Mouse (Mus musculus): ENCODE results near the gene Ubtd1. TPM values are rescaled to one million over a fixed set of nuclear protein-coding genes. Genes with fewer than 3 reads are reported as not detected.

Gene Ubtd1
- 1 to 10 TPM; 3.7 to 4.1 TPM for polyA plus RNA-seq (2017; shearing (Covaris generic))

- ATAC-seq: peak; percentile 7
Observed at GRCm38 (mm10) chr19:41981595-41981927, at the start of gene Ubtd1. TSS of gene Ubtd1 (plus strand) at chr19:41981763.

GRCm38 (mm10) chr19:41932686-41933085, 48.9 kb upstream of the Ubtd1 start:
- ATAC-seq: peak; percentile 40

GRCm38 (mm10) chr19:41933179-41934086, 48.1 kb upstream of the Ubtd1 start, which contains the start of the genes Exosc1 and Zdhhc16:
TSS of gene Exosc1 (minus strand) at chr19:41933423.
TSS of gene Zdhhc16 (plus strand) at chr19:41933480.
- peak; percentile 98 for ATAC-seq

GRCm38 (mm10) chr19:41934124-41934523, 47.4 kb upstream of the Ubtd1 start:
- ATAC-seq: no peak

GRCm38 (mm10) chr19:41935921-41936320, 45.6 kb upstream of the Ubtd1 start:
- ATAC-seq: no peak

GRCm38 (mm10) chr19:41938539-41938938, 43.0 kb upstream of the Ubtd1 start:
- no peak for ATAC-seq

GRCm38 (mm10) chr19:41943841-41944240, 37.7 kb upstream of the Ubtd1 start:
- ATAC-seq: no peak

- no peak for ATAC-seq
Observed at GRCm38 (mm10) chr19:41952287-41952686, 29.3 kb upstream of the Ubtd1 start.

GRCm38 (mm10) chr19:41953574-41953973, 28.0 kb upstream of the Ubtd1 start:
- no peak for ATAC-seq

- peak; percentile 74 for ATAC-seq
Observed at GRCm38 (mm10) chr19:41969618-41970017, 11.9 kb upstream of the Ubtd1 start.

- no peak for ATAC-seq
Observed at GRCm38 (mm10) chr19:41973891-41974794, 7.4 kb upstream of the Ubtd1 start.

GRCm38 (mm10) chr19:41980422-41980818, 1.1 kb upstream of the Ubtd1 start:
- peak; percentile 11 for ATAC-seq

GRCm38 (mm10) chr19:41980819-41981594, 556 bp upstream of the Ubtd1 start, which contains the start of gene Mms19:
TSS of gene Mms19 (minus strand) at chr19:41981157.
- ATAC-seq: peak; percentile 92

- peak; percentile 0 for ATAC-seq
Observed at GRCm38 (mm10) chr19:41981931-41982790, 598 bp downstream of the Ubtd1 start.

- no peak for ATAC-seq
Observed at GRCm38 (mm10) chr19:41982791-41983150, 1.2 kb downstream of the Ubtd1 start.

- no peak for ATAC-seq
Observed at GRCm38 (mm10) chr19:41985994-41986393, 4.4 kb downstream of the Ubtd1 start.

- no peak for ATAC-seq
Observed at GRCm38 (mm10) chr19:41987206-41987605, 5.6 kb downstream of the Ubtd1 start.

- no peak for ATAC-seq
Observed at GRCm38 (mm10) chr19:41989810-41990209, 8.2 kb downstream of the Ubtd1 start.

GRCm38 (mm10) chr19:41991926-41992477, 10.4 kb downstream of the Ubtd1 start:
- no peak for ATAC-seq

GRCm38 (mm10) chr19:41992971-41993370, 11.4 kb downstream of the Ubtd1 start:
- ATAC-seq: no peak

GRCm38 (mm10) chr19:41993484-41993883, 11.9 kb downstream of the Ubtd1 start:
- ATAC-seq: no peak
